Mouse (Mus musculus): ENCODE measurements around the gene Sfxn5. TPM values are rescaled to one million over a fixed set of nuclear protein-coding genes. Genes with fewer than 3 reads are reported as not detected.

The Sfxn5 gene
- total RNA-seq (2022): 100 to 1,000 TPM; 177 to 201 (median 188) TPM

- peak; percentile 95 to 97 for DNase-seq (ENCODE audit: low spot score in 2 of 2)
Observed at GRCm38 (mm10) chr6:85333000-85333669, at the start of gene Sfxn5. Gene Sfxn5, minus strand, starts transcription at chr6:85333422.

GRCm38 (mm10) chr6:85382791-85383190, 49.6 kb upstream of the Sfxn5 start:
- DNase-seq (ENCODE audit: low spot score in 2 of 2): no peak

- DNase-seq (ENCODE audit: low spot score in 2 of 2): no peak
Observed at GRCm38 (mm10) chr6:85381648-85382020, 48.4 kb upstream of the Sfxn5 start.

- DNase-seq (ENCODE audit: low spot score in 2 of 2): no peak
Observed at GRCm38 (mm10) chr6:85380901-85381647, 47.9 kb upstream of the Sfxn5 start.

- DNase-seq (ENCODE audit: low spot score in 2 of 2): peak in 1 of 2 experiments; percentile 62
Observed at GRCm38 (mm10) chr6:85380201-85380900, 47.1 kb upstream of the Sfxn5 start.

GRCm38 (mm10) chr6:85378629-85379028, 45.4 kb upstream of the Sfxn5 start:
- no peak for DNase-seq (ENCODE audit: low spot score in 2 of 2)

GRCm38 (mm10) chr6:85377876-85378275, 44.7 kb upstream of the Sfxn5 start:
- DNase-seq (ENCODE audit: low spot score in 2 of 2): no peak

- DNase-seq (ENCODE audit: low spot score in 2 of 2): no peak
Observed at GRCm38 (mm10) chr6:85377066-85377734, 44.0 kb upstream of the Sfxn5 start.

GRCm38 (mm10) chr6:85374734-85375114, 41.5 kb upstream of the Sfxn5 start:
- peak; percentile 94 to 95 for DNase-seq (ENCODE audit: low spot score in 2 of 2)

- DNase-seq (ENCODE audit: low spot score in 2 of 2): peak in 1 of 2 experiments; percentile 39
Observed at GRCm38 (mm10) chr6:85373951-85374733, 40.9 kb upstream of the Sfxn5 start, which contains the start of gene Rab11fip5. Gene Rab11fip5, minus strand, starts transcription at chr6:85374634.

GRCm38 (mm10) chr6:85373066-85373860, 40.0 kb upstream of the Sfxn5 start:
- no peak for DNase-seq (ENCODE audit: low spot score in 2 of 2)

GRCm38 (mm10) chr6:85372496-85372895, 39.3 kb upstream of the Sfxn5 start:
- DNase-seq (ENCODE audit: low spot score in 2 of 2): no peak

GRCm38 (mm10) chr6:85371859-85372405, 38.7 kb upstream of the Sfxn5 start:
- no peak for DNase-seq (ENCODE audit: low spot score in 2 of 2)

- DNase-seq (ENCODE audit: low spot score in 2 of 2): no peak
Observed at GRCm38 (mm10) chr6:85370666-85371430, 37.6 kb upstream of the Sfxn5 start.

GRCm38 (mm10) chr6:85370041-85370440, 36.8 kb upstream of the Sfxn5 start:
- DNase-seq (ENCODE audit: low spot score in 2 of 2): no peak

- DNase-seq (ENCODE audit: low spot score in 2 of 2): no peak
Observed at GRCm38 (mm10) chr6:85369181-85369860, 36.1 kb upstream of the Sfxn5 start.

GRCm38 (mm10) chr6:85368722-85369121, 35.5 kb upstream of the Sfxn5 start:
- DNase-seq (ENCODE audit: low spot score in 2 of 2): no peak

GRCm38 (mm10) chr6:85368166-85368565, 34.9 kb upstream of the Sfxn5 start:
- no peak for DNase-seq (ENCODE audit: low spot score in 2 of 2)

Measured in left cerebral cortex, adult 8-10 months (tissue).